Mouse (Mus musculus): ENCODE measurements at regions not wholly inside any gene's neighbourhood (a gene's known extent, or its start where the extent isn't known, plus 50 kb on each side); places are given as distances from the start of the nearest gene placed in this dataset.

- no peak for TF ChIP-seq CTCF (IDR thresholded peaks at IDR 0.05; ENCODE audit: insufficient read depth, low read depth, low read length)
- no peak for TF ChIP-seq POLR2A (IDR thresholded peaks at IDR 0.05; ENCODE audit: insufficient read depth, low read depth, low read length)
Measured at GRCm38 (mm10) chr6:51717386-51717785, 193.7 kb downstream of the Snx10 start.

Measured in olfactory bulb, adult 2 months (tissue).